Mouse (Mus musculus) spleen, postnatal 10 days (tissue): ENCODE data around the gene Sel1l3.

Experiments
- DNase-seq, 2 experiments: peaks; one replicate each; pipeline ENCODE4 v3.0.0; 2021 to 2022; ENCODE audit warnings: low spot score in 2 of 2

Gene Sel1l3

GRCm38 (mm10) chr5:53091331-53091730 lies 122.4 kb downstream of the Sel1l3 start:
- DNase-seq: no peak

GRCm38 (mm10) chr5:53087452-53087851 lies 126.3 kb downstream of the Sel1l3 start:
- no peak for DNase-seq

GRCm38 (mm10) chr5:53078453-53078852 lies 135.3 kb downstream of the Sel1l3 start:
- DNase-seq: no peak

- no peak for DNase-seq
These were observed 139.2 kb downstream of the Sel1l3 start for GRCm38 (mm10) chr5:53074553-53074952.

- no peak for DNase-seq
These were observed 152.1 kb downstream of the Sel1l3 start for GRCm38 (mm10) chr5:53061532-53062130.
